Mouse (Mus musculus) E14TG2a.4 (cell line): ENCODE measurements around the gene Limd2.

Experiments used
- CTCF ChIP-seq: conservative IDR thresholded peaks from 2 replicates; pipeline ENCODE4 v1.5.1; 2014; ENCODE audit warnings: low read length
- POU5F1 ChIP-seq: IDR thresholded peaks from 2 replicates; pipeline ENCODE4 v1.6.1; 2014; ENCODE audit warnings: low read length, borderline replicate concordance

DNA sequence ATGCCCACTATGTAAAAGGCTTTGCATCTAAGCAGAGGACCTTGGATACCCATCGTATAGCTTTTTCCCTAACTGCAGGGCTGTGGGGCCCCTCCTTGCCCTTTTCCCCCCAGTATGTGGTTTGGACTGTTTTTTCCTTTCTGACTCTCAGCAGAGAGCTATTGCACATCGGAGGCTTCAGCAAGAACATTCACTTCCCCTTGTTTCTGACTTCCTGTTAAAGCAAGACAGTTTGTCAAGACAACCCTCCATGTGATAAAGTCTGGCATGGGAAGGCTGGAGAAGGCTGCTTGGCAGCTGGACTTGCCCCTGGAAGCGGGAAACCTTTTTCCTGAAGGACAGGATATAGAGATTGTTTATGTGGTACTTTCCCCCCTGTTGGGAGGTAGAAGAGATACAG lies 37.9 kb downstream of the Limd2 start:
- TF ChIP-seq CTCF (no peak), POU5F1 (no peak)
